Mouse (Mus musculus) liver, adult (tissue): Measurements from ENCODE around the gene Rpl11.

Experiments used
- GATA4 ChIP-seq: IDR thresholded peaks from 2 replicates; pipeline ENCODE4 v1.6.1; 2014; ENCODE audit warnings: mild to moderate bottlenecking, low read length; ENCODE audit not compliant: insufficient replicate concordance

Gene Rpl11

DNA sequence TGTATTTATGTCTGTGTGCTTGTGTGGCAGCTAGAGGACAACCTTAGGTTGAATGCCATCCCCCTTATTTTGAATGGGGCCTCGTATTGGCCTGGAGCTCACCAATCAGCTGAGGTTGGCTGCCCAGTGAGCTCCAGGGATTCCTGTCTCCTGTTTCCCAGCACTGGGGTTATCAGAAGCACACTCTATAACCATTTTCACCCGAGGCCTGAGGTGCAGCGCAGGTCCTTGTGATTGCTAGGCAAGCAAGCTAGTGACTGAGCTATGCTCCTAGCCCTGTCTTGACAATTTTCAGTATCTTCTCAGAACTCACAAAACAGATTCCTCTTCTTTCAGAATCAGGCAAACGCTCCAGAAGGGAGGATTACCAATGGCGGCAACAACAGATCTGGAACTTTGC, 68.7 kb downstream of the Rpl11 start:
- TF ChIP-seq GATA4 = no peak

GRCm38 (mm10) chr4:135981524-135982063, 71.6 kb downstream of the Rpl11 start:
- TF ChIP-seq GATA4 = no peak
